Mouse (Mus musculus) midbrain, embryonic 11.5 days (tissue): ENCODE results near the gene AI854703. TPM values are rescaled to one million over a fixed set of nuclear protein-coding genes. Genes with fewer than 3 reads are reported as not detected.
A peak's percentile ranks its signal among the peaks of the same experiment; 100 is the strongest.
"Not testable (repeated sequence)": the region's sequence is repeated elsewhere in the genome, so short reads cannot be mapped to it uniquely, and the experiment has no call there.

Experiments
- ATAC-seq: fragments of 200-750 bp; cut with Nextera tagmentation; 2 replicates; pipeline ENCODE4 v1.8.0; 2017; ENCODE audit warnings: moderate TSS enrichment, moderate library complexity; ENCODE audit not compliant: low FRiP score
- DNase-seq: peaks from one replicate; pipeline ENCODE4 v3.0.0; 2015; ENCODE audit warnings: low spot score; ENCODE audit errors: missing footprints
- H3K27ac ChIP-seq: fragments of 300-500 bp; sonication (generic); 2 replicates; pipeline ENCODE4 v1.5.1; 2014; ENCODE audit warnings: low read depth, low read length
- H3K27me3 ChIP-seq: fragments of 300-500 bp; sonication (generic); 2 replicates; pipeline ENCODE4 v1.6.1; 2014; ENCODE audit warnings: mild to moderate bottlenecking, low read length, moderate library complexity, mixed read lengths; ENCODE audit not compliant: control insufficient read depth, insufficient read depth
- H3K36me3 ChIP-seq: fragments of 300-500 bp; sonication (generic); 2 replicates; pipeline ENCODE4 v1.6.1; 2014; ENCODE audit warnings: mild to moderate bottlenecking, low read length, moderate library complexity, mixed read lengths; ENCODE audit not compliant: control insufficient read depth, insufficient read depth
- H3K4me1 ChIP-seq: fragments of 300-500 bp; sonication (generic); 2 replicates; pipeline ENCODE4 v1.6.1; 2014; ENCODE audit warnings: low read length; ENCODE audit not compliant: control insufficient read depth, insufficient read depth
- H3K4me2 ChIP-seq: fragments of 300-500 bp; sonication (generic); 2 replicates; pipeline ENCODE4 v1.6.1; 2014; ENCODE audit warnings: mild to moderate bottlenecking, moderate library complexity
- H3K4me3 ChIP-seq: fragments of 300-500 bp; sonication (generic); 2 replicates; pipeline ENCODE4 v1.5.1; 2014; ENCODE audit warnings: low read depth, low read length
- H3K9ac ChIP-seq: fragments of 300-500 bp; sonication (generic); 2 replicates; pipeline ENCODE4 v1.6.1; 2014; ENCODE audit warnings: low read length
- H3K9me3 ChIP-seq: fragments of 300-500 bp; sonication (generic); 2 replicates; pipeline ENCODE4 v1.6.1; 2016; ENCODE audit warnings: low read length; ENCODE audit not compliant: control insufficient read depth
- WGBS: fragments of 180-500 bp; shearing (Covaris S2); extraction: QIAGEN DNeasy Blood & Tissue Kit; methylation state at CpG from one replicate; pipeline ENCODE4 v1.1.7; 2014; 5-methylcytosine and 5-hydroxymethylcytosine counted together
- polyA plus RNA-seq: library from polyadenylated mRNA; unstranded; fragments of >200 nt; fragmentation: Nextera tagmentation; extraction: Ambion mirVana; gene quantifications from 2 replicates; pipeline ENCODE4 v1.2.1, GENCODE M21; 2014

The AI854703 gene
- polyA plus RNA-seq, 1 experiment from 2014 or later: 0.82 TPM

DNA sequence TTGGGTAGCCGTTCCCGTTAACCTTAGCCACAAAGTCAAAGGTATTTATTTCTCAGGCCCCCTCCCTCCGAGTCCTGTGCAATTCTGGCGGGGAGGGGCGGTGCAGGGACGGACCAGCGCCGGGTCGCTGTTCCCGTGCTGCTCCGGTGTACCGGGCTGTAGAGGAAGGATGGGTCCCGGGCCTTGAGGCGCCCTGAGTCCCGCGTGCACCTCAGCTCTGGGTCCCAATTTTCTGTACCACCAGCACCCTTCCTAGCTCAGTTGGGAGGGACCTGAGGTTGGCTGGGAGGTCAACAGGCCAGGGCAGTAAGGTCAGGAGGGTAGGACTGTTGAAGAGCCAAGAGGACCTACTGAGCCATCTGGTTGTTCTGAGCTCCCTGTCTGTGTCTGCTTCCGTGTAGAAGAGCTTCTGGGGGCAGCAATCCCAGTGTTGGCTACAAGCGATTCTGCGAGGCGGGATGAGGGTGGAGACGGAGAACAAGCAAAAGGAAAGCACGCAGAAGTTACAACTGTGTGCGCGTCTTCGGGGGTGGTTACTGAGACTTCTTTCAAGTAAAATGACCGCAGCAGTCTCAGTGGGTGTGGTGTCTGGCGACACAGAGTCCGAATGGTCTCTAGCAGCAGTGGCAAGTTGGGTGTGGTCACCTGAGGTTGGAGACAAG lies 24.4 kb upstream of the AI854703 start:
- peaks cover 8% of the 10 kb centered on the region for H3K4me1 ChIP-seq
- H3K27ac ChIP-seq: peak overlapping the region; percentile 81
- DNase-seq (peak; percentile 92), ATAC-seq (peak; percentile 82)
- no peaks in the 10 kb centered on the region for H3K27me3 ChIP-seq
- 2% methylated on average over 28 of the region's 28 CpGs for WGBS
- peak overlapping the region; percentile 91 for H3K9ac ChIP-seq
- H3K4me2 ChIP-seq: peak overlapping the region; percentile 85
- H3K9me3 ChIP-seq: no peaks in the 10 kb centered on the region; the same call in 1 of the 2 replicates
- peaks cover 15% of the 10 kb centered on the region for H3K36me3 ChIP-seq
- H3K4me3 ChIP-seq: peak overlapping the region; percentile 66

DNA sequence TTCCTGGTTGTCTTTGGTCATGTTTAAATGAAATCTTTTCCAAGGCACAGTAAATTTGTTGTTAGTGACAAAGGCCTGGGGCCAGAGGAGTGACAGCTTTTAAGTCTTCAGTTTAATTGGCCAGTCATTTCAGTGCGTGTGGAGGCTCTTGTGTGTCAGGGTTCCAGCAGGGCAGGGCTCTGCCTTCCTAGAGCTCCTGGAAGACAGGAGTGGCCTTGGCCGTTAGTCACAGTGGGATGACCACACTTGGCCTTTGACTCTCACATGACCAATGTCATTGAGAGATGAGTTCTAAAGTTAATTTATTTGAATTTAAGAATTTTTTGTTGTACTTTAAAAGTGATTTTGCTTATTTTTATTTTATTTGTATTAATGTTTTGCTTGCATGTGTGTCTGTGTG lies 18.4 kb upstream of the AI854703 start:
- H3K9ac ChIP-seq: no peak overlapping the region
- no peak for ATAC-seq
- no peak overlapping the region for H3K4me3 ChIP-seq
- no peak overlapping the region for H3K27ac ChIP-seq
- DNase-seq: no peak
- no peaks in the 10 kb centered on the region for H3K4me1 ChIP-seq
- no peaks in the 10 kb centered on the region for H3K27me3 ChIP-seq
- H3K4me2 ChIP-seq: no peak overlapping the region
- WGBS: 79% methylated on average over 2 of the region's 2 CpGs
- H3K36me3 ChIP-seq: no peaks in the 10 kb centered on the region
- H3K9me3 ChIP-seq: no peaks in the 10 kb centered on the region

DNA sequence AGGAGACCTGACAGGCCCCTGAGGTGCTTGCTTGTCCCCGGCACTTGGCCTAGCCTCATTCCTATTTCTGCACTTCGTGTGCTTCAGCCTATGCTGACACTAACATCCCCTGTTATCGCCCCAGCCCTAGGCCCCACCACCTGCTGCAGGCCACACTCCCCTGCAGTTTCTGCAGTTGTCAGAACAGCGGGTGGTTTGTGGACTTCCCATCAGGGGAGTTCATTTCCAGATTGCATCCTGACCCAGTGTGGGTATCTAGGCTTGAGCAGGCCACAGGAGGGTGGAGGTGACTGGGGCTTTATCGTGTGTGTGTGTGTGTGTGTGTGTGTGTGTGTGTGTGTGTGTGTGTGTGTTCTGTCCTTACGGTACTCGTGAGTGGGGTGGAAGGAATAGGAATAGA lies 17.1 kb upstream of the AI854703 start:
- H3K27ac ChIP-seq: no peak overlapping the region
- no peaks in the 10 kb centered on the region for H3K9me3 ChIP-seq
- peaks cover 6% of the 10 kb centered on the region; the same call in 1 of the 2 replicates for H3K36me3 ChIP-seq
- ATAC-seq (no peak), DNase-seq (peak; percentile 72)
- no peaks in the 10 kb centered on the region for H3K4me1 ChIP-seq
- no peak overlapping the region for H3K9ac ChIP-seq
- no peak overlapping the region for H3K4me3 ChIP-seq
- 57% methylated on average over 7 of the region's 7 CpGs for WGBS
- no peaks in the 10 kb centered on the region for H3K27me3 ChIP-seq
- no peak overlapping the region for H3K4me2 ChIP-seq

DNA sequence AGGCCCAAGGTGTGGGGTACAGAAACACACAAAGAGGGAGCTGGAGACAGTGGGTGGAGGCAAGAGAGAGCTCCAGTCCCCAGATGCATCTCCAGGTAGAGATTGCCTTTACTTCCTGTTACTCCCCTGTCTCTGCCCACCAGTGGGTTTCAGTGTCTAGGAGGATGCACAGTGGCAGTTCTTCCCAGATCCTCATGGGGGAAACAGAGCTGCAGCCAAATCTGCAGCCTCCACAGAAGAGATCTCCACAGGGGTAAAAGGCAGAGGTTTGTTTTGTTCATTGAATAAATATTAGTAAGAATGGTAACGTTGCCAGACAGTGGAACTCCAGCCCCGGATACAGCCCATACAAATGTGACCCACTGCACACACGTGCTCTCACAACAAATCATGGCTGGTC lies 15.9 kb upstream of the AI854703 start:
- Histone ChIP-seq H3K4me2 (no peak overlapping the region), H3K9me3 (no peaks in the 10 kb centered on the region), H3K4me1 (no peaks in the 10 kb centered on the region), H3K36me3 (peaks cover 6% of the 10 kb centered on the region; the same call in 1 of the 2 replicates), H3K9ac (no peak overlapping the region), H3K27me3 (no peaks in the 10 kb centered on the region), H3K27ac (no peak overlapping the region), H3K4me3 (no peak overlapping the region)
- peak; percentile 31 for DNase-seq
- no peak for ATAC-seq
- WGBS: 82% methylated on average over 3 of the region's 3 CpGs

GRCm38 (mm10) chr6:48613464-48613863 lies 13.1 kb upstream of the AI854703 start:
- ATAC-seq: no peak
- WGBS: 87% methylated on average over 4 of the region's 4 CpGs
- Histone ChIP-seq H3K27ac (no peak overlapping the region), H3K4me3 (no peak overlapping the region), H3K27me3 (no peaks in the 10 kb centered on the region), H3K9me3 (no peaks in the 10 kb centered on the region), H3K9ac (no peak overlapping the region), H3K36me3 (peaks cover 6% of the 10 kb centered on the region; the same call in 1 of the 2 replicates), H3K4me1 (no peaks in the 10 kb centered on the region), H3K4me2 (no peak overlapping the region)
- no peak for DNase-seq

GRCm38 (mm10) chr6:48614756-48615155 lies 11.8 kb upstream of the AI854703 start:
- peaks cover 10% of the 10 kb centered on the region; the same call in 1 of the 2 replicates for H3K36me3 ChIP-seq
- ATAC-seq: no peak
- no peaks in the 10 kb centered on the region for H3K4me1 ChIP-seq
- H3K9ac ChIP-seq: no peak overlapping the region
- H3K4me2 ChIP-seq: no peak overlapping the region
- H3K27me3 ChIP-seq: no peaks in the 10 kb centered on the region
- no peak for DNase-seq
- 90% methylated on average over 5 of the region's 5 CpGs for whole genome bisulfite sequencing
- H3K4me3 ChIP-seq: no peak overlapping the region
- no peaks in the 10 kb centered on the region for H3K9me3 ChIP-seq
- no peak overlapping the region for H3K27ac ChIP-seq

DNA sequence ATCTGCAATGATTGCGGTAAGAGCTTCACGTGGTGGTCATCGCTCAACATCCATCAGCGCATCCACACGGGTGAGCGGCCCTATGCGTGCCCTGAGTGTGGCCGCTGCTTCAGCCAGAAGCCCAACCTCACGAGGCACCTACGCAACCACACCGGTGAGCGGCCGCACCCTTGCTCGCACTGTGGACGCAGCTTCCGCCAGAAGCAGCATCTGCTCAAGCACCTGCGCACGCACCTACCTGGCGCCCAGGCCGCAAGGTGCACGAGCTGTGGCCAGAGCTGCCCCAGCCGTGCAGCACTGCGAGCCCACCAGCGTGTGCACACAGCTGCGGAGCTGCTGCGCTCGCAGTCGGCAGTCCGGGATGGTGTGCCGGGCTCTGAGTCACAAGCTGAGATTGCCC lies 6.5 kb upstream of the AI854703 start:
- ATAC-seq (no peak), DNase-seq (no peak)
- WGBS: 94% methylated on average over 30 of the region's 30 CpGs
- peaks cover 7% of the 10 kb centered on the region; the same call in 1 of the 2 replicates for H3K36me3 ChIP-seq
- no peak overlapping the region for H3K9ac ChIP-seq
- no peaks in the 10 kb centered on the region for H3K4me1 ChIP-seq
- H3K9me3 ChIP-seq: no peaks in the 10 kb centered on the region
- no peak overlapping the region for H3K27ac ChIP-seq
- H3K4me3 ChIP-seq: no peak overlapping the region
- no peak overlapping the region for H3K4me2 ChIP-seq
- H3K27me3 ChIP-seq: no peaks in the 10 kb centered on the region

- 84% methylated on average over 8 of the region's 8 CpGs for WGBS
- H3K36me3 ChIP-seq, H3K27me3 ChIP-seq, H3K4me2 ChIP-seq, H3K27ac ChIP-seq, DNase-seq, H3K9me3 ChIP-seq, H3K9ac ChIP-seq, H3K4me1 ChIP-seq, ATAC-seq, H3K4me3 ChIP-seq: not testable (repeated sequence)
These were observed 4.2 kb upstream of the AI854703 start for GRCm38 (mm10) chr6:48622186-48622843.

DNA sequence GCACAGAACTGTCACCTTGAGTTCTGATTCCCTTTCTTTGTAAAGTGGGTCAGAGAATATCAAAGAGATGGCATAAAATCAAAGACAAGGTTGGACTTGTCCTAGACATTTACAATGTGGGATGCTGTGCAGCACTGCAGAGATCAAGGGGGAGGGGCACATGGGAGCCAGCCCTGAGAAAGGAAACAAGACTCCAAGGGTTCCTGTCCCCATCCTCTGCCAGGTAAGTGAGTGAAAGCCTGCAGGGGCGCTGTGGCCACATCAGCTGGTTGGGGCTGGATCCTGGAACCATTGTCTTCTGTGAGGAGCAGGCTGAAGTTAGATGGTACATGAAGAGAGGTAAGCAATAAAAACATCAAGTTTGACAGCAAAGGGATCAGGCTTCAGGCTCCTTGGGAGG lies 3.1 kb upstream of the AI854703 start:
- DNase-seq (no peak), ATAC-seq (no peak)
- no peak overlapping the region for H3K9ac ChIP-seq
- no peak overlapping the region for H3K4me3 ChIP-seq
- WGBS: 29% methylated on average over 1 of the region's 1 CpGs
- H3K27me3 ChIP-seq: peaks cover 10% of the 10 kb centered on the region
- H3K27ac ChIP-seq: no peak overlapping the region
- H3K36me3 ChIP-seq: peaks cover 7% of the 10 kb centered on the region; the same call in 1 of the 2 replicates
- no peak overlapping the region for H3K4me2 ChIP-seq
- no peaks in the 10 kb centered on the region for H3K4me1 ChIP-seq
- no peaks in the 10 kb centered on the region for H3K9me3 ChIP-seq
